Mouse (Mus musculus): ENCODE measurements around the gene Pogz. TPM values are rescaled to one million over a fixed set of nuclear protein-coding genes. Genes with fewer than 3 reads are reported as not detected.
"Not testable (repeated sequence)": the region's sequence is repeated elsewhere in the genome, so short reads cannot be mapped to it uniquely, and the experiment has no call there.

Pogz gene
- total RNA-seq, 1 experiment from 2014 or later: 25.1 TPM

- ATAC-seq (replicated peaks in 1 of 2; ENCODE audit: insufficient read depth in 1 of 2, low FRiP score in 2 of 2, low TSS enrichment in 1 of 2, low read depth in 1 of 2, poor library complexity in 2 of 2, severe bottlenecking in 2 of 2): peak; percentile 92 to 95
These were observed 49.2 kb downstream of the Pogz start, which contains the start of gene Psmb4 for GRCm38 (mm10) chr3:94886316-94887224. Gene Psmb4, minus strand, starts transcription at chr3:94886961.

- ATAC-seq (replicated peaks in 1 of 2; ENCODE audit: insufficient read depth in 1 of 2, low FRiP score in 2 of 2, low TSS enrichment in 1 of 2, low read depth in 1 of 2, poor library complexity in 2 of 2, severe bottlenecking in 2 of 2): peak; percentile 41 to 47; a peak in 3 of 4 replicates
These were observed 51.2 kb downstream of the Pogz start for GRCm38 (mm10) chr3:94888595-94888994.

- ATAC-seq (replicated peaks in 1 of 2; ENCODE audit: insufficient read depth in 1 of 2, low FRiP score in 2 of 2, low TSS enrichment in 1 of 2, low read depth in 1 of 2, poor library complexity in 2 of 2, severe bottlenecking in 2 of 2): no peak
These were observed 56.7 kb downstream of the Pogz start for GRCm38 (mm10) chr3:94894076-94894475.

GRCm38 (mm10) chr3:94902747-94903146 lies 65.4 kb downstream of the Pogz start:
- ATAC-seq (replicated peaks in 1 of 2; ENCODE audit: insufficient read depth in 1 of 2, low FRiP score in 2 of 2, low TSS enrichment in 1 of 2, low read depth in 1 of 2, poor library complexity in 2 of 2, severe bottlenecking in 2 of 2): peak; percentile 59 to 60

GRCm38 (mm10) chr3:94904759-94905158 lies 67.4 kb downstream of the Pogz start:
- ATAC-seq (replicated peaks in 1 of 2; ENCODE audit: insufficient read depth in 1 of 2, low FRiP score in 2 of 2, low TSS enrichment in 1 of 2, low read depth in 1 of 2, poor library complexity in 2 of 2, severe bottlenecking in 2 of 2): not testable (repeated sequence)

- ATAC-seq (replicated peaks in 1 of 2; ENCODE audit: insufficient read depth in 1 of 2, low FRiP score in 2 of 2, low TSS enrichment in 1 of 2, low read depth in 1 of 2, poor library complexity in 2 of 2, severe bottlenecking in 2 of 2): no peak
These were observed 69.1 kb downstream of the Pogz start for GRCm38 (mm10) chr3:94906482-94906881.

GRCm38 (mm10) chr3:94911050-94911693 lies 73.8 kb downstream of the Pogz start:
- ATAC-seq (replicated peaks in 1 of 2; ENCODE audit: insufficient read depth in 1 of 2, low FRiP score in 2 of 2, low TSS enrichment in 1 of 2, low read depth in 1 of 2, poor library complexity in 2 of 2, severe bottlenecking in 2 of 2): no peak

- no peak for ATAC-seq (replicated peaks in 1 of 2; ENCODE audit: insufficient read depth in 1 of 2, low FRiP score in 2 of 2, low TSS enrichment in 1 of 2, low read depth in 1 of 2, poor library complexity in 2 of 2, severe bottlenecking in 2 of 2)
These were observed 76.4 kb downstream of the Pogz start for GRCm38 (mm10) chr3:94913801-94914200.

GRCm38 (mm10) chr3:94915903-94916741 lies 78.8 kb downstream of the Pogz start:
- ATAC-seq (replicated peaks in 1 of 2; ENCODE audit: insufficient read depth in 1 of 2, low FRiP score in 2 of 2, low TSS enrichment in 1 of 2, low read depth in 1 of 2, poor library complexity in 2 of 2, severe bottlenecking in 2 of 2): peak; percentile 80 to 85

GRCm38 (mm10) chr3:94917816-94918361 lies 80.5 kb downstream of the Pogz start:
- ATAC-seq (replicated peaks in 1 of 2; ENCODE audit: insufficient read depth in 1 of 2, low FRiP score in 2 of 2, low TSS enrichment in 1 of 2, low read depth in 1 of 2, poor library complexity in 2 of 2, severe bottlenecking in 2 of 2): no peak

- no peak for ATAC-seq (replicated peaks in 1 of 2; ENCODE audit: insufficient read depth in 1 of 2, low FRiP score in 2 of 2, low TSS enrichment in 1 of 2, low read depth in 1 of 2, poor library complexity in 2 of 2, severe bottlenecking in 2 of 2)
These were observed 81.5 kb downstream of the Pogz start for GRCm38 (mm10) chr3:94918845-94919244.

GRCm38 (mm10) chr3:94921104-94921503 lies 83.7 kb downstream of the Pogz start:
- no peak for ATAC-seq (replicated peaks in 1 of 2; ENCODE audit: insufficient read depth in 1 of 2, low FRiP score in 2 of 2, low TSS enrichment in 1 of 2, low read depth in 1 of 2, poor library complexity in 2 of 2, severe bottlenecking in 2 of 2)

- no peak for ATAC-seq (replicated peaks in 1 of 2; ENCODE audit: insufficient read depth in 1 of 2, low FRiP score in 2 of 2, low TSS enrichment in 1 of 2, low read depth in 1 of 2, poor library complexity in 2 of 2, severe bottlenecking in 2 of 2)
These were observed 85.0 kb downstream of the Pogz start for GRCm38 (mm10) chr3:94922333-94922732.

GRCm38 (mm10) chr3:94924688-94925087 lies 87.3 kb downstream of the Pogz start:
- no peak for ATAC-seq (replicated peaks in 1 of 2; ENCODE audit: insufficient read depth in 1 of 2, low FRiP score in 2 of 2, low TSS enrichment in 1 of 2, low read depth in 1 of 2, poor library complexity in 2 of 2, severe bottlenecking in 2 of 2)

GRCm38 (mm10) chr3:94926301-94926736 lies 89.0 kb downstream of the Pogz start:
- peak in 1 of 2 experiments; percentile 72; a peak in 2 of 4 replicates for ATAC-seq (replicated peaks in 1 of 2; ENCODE audit: insufficient read depth in 1 of 2, low FRiP score in 2 of 2, low TSS enrichment in 1 of 2, low read depth in 1 of 2, poor library complexity in 2 of 2, severe bottlenecking in 2 of 2)

GRCm38 (mm10) chr3:94928979-94929378 lies 91.6 kb downstream of the Pogz start:
- ATAC-seq (replicated peaks in 1 of 2; ENCODE audit: insufficient read depth in 1 of 2, low FRiP score in 2 of 2, low TSS enrichment in 1 of 2, low read depth in 1 of 2, poor library complexity in 2 of 2, severe bottlenecking in 2 of 2): not testable (repeated sequence)

All from hematopoietic stem cell, adult 5-6 weeks (primary cell).